Mouse (Mus musculus): ENCODE measurements around the gene Esr1. TPM values are rescaled to one million over a fixed set of nuclear protein-coding genes. Genes with fewer than 3 reads are reported as not detected.

The Esr1 gene
- polyA plus RNA-seq, 1 experiment from 2014 or later = 3.3 TPM

- H3K4me1 ChIP-seq (replicated peaks; ENCODE audit: insufficient read depth, low read length) = no peaks in the 10 kb centered on the region
- 64% methylated on average over 5 of the region's 5 CpGs for WGBS
- no peak for DNase-seq (ENCODE audit: low spot score)
- H3K4me2 ChIP-seq (ENCODE audit: low read length) = no peak overlapping the region
- no peaks in the 10 kb centered on the region for H3K36me3 ChIP-seq (ENCODE audit: insufficient read depth, low read length)
- no peak overlapping the region for H3K27ac ChIP-seq
- TF ChIP-seq CTCF (IDR thresholded peaks at IDR 0.05; ENCODE audit: low read depth) = no peak
- H3K9ac ChIP-seq (ENCODE audit: low read depth, low read length) = no peak overlapping the region
- H3K4me3 ChIP-seq (replicated peaks; ENCODE audit: low read depth, low read length) = no peak overlapping the region
- no peak for ATAC-seq (replicated peaks; ENCODE audit: low FRiP score, low read depth)
- no peaks in the 10 kb centered on the region for H3K9me3 ChIP-seq (replicated peaks; ENCODE audit: low read length)
- no peaks in the 10 kb centered on the region for H3K27me3 ChIP-seq (ENCODE audit: insufficient read depth, low read length)
These were observed 213.0 kb downstream of the Esr1 start for GRCm38 (mm10) chr10:4824366-4824765.

DNA sequence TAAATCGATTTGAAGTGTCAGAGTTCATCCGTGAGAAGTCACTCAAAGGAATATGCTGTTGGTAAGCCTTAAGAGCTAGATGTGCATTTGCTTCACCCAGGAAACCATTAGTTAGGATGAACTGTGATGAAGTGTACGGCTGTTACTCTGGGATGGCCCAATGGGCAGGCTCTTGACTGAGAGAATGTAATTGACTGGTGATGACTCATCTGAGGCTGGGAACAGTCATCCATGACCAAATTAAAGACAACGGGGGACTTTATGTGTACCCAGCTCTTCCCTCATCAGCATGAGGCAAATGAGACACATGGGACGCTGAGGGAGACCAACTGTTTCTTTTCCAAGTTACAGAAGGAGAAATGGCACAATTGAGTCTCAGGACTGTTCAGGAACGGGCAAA lies 219.2 kb downstream of the Esr1 start:
- Histone ChIP-seq H3K36me3 (ENCODE audit: insufficient read depth, low read length) (no peaks in the 10 kb centered on the region), H3K27ac (no peak overlapping the region), H3K9ac (ENCODE audit: low read depth, low read length) (no peak overlapping the region), H3K4me2 (ENCODE audit: low read length) (no peak overlapping the region), H3K9me3 (replicated peaks; ENCODE audit: low read length) (no peaks in the 10 kb centered on the region), H3K4me1 (replicated peaks; ENCODE audit: insufficient read depth, low read length) (no peaks in the 10 kb centered on the region), H3K27me3 (ENCODE audit: insufficient read depth, low read length) (no peaks in the 10 kb centered on the region), H3K4me3 (replicated peaks; ENCODE audit: low read depth, low read length) (no peak overlapping the region)
- 71% methylated on average over 6 of the region's 6 CpGs for WGBS
- no peak for DNase-seq (ENCODE audit: low spot score)
- ATAC-seq (replicated peaks; ENCODE audit: low FRiP score, low read depth) = no peak
- no peak for TF ChIP-seq CTCF (IDR thresholded peaks at IDR 0.05; ENCODE audit: low read depth)

GRCm38 (mm10) chr10:4838099-4838498 lies 226.7 kb downstream of the Esr1 start:
- Histone ChIP-seq H3K4me2 (ENCODE audit: low read length) (no peak overlapping the region), H3K9ac (ENCODE audit: low read depth, low read length) (no peak overlapping the region), H3K27ac (no peak overlapping the region), H3K36me3 (ENCODE audit: insufficient read depth, low read length) (no peaks in the 10 kb centered on the region), H3K9me3 (replicated peaks; ENCODE audit: low read length) (no peaks in the 10 kb centered on the region), H3K4me1 (replicated peaks; ENCODE audit: insufficient read depth, low read length) (no peaks in the 10 kb centered on the region), H3K27me3 (ENCODE audit: insufficient read depth, low read length) (no peaks in the 10 kb centered on the region), H3K4me3 (replicated peaks; ENCODE audit: low read depth, low read length) (no peak overlapping the region)
- no peak for DNase-seq (ENCODE audit: low spot score)
- no peak for TF ChIP-seq CTCF (IDR thresholded peaks at IDR 0.05; ENCODE audit: low read depth)
- no peak for ATAC-seq (replicated peaks; ENCODE audit: low FRiP score, low read depth)
- WGBS = 75% methylated on average over 4 of the region's 4 CpGs

GRCm38 (mm10) chr10:4841039-4841438 lies 229.6 kb downstream of the Esr1 start:
- ATAC-seq (replicated peaks; ENCODE audit: low FRiP score, low read depth) = no peak
- Histone ChIP-seq H3K4me1 (replicated peaks; ENCODE audit: insufficient read depth, low read length) (no peaks in the 10 kb centered on the region), H3K4me3 (replicated peaks; ENCODE audit: low read depth, low read length) (no peak overlapping the region), H3K27me3 (ENCODE audit: insufficient read depth, low read length) (no peaks in the 10 kb centered on the region), H3K36me3 (ENCODE audit: insufficient read depth, low read length) (no peaks in the 10 kb centered on the region), H3K9ac (ENCODE audit: low read depth, low read length) (no peak overlapping the region), H3K27ac (no peak overlapping the region), H3K9me3 (replicated peaks; ENCODE audit: low read length) (no peaks in the 10 kb centered on the region), H3K4me2 (ENCODE audit: low read length) (no peak overlapping the region)
- no peak for DNase-seq (ENCODE audit: low spot score)
- TF ChIP-seq CTCF (IDR thresholded peaks at IDR 0.05; ENCODE audit: low read depth) = no peak

- Histone ChIP-seq H3K4me1 (replicated peaks; ENCODE audit: insufficient read depth, low read length) (no peaks in the 10 kb centered on the region), H3K36me3 (ENCODE audit: insufficient read depth, low read length) (no peaks in the 10 kb centered on the region), H3K9ac (ENCODE audit: low read depth, low read length) (no peak overlapping the region), H3K4me2 (ENCODE audit: low read length) (no peak overlapping the region), H3K4me3 (replicated peaks; ENCODE audit: low read depth, low read length) (no peak overlapping the region), H3K9me3 (replicated peaks; ENCODE audit: low read length) (no peaks in the 10 kb centered on the region), H3K27me3 (ENCODE audit: insufficient read depth, low read length) (no peaks in the 10 kb centered on the region), H3K27ac (no peak overlapping the region)
- no peak for TF ChIP-seq CTCF (IDR thresholded peaks at IDR 0.05; ENCODE audit: low read depth)
- WGBS = 96% methylated on average over 2 of the region's 2 CpGs
- no peak for DNase-seq (ENCODE audit: low spot score)
- ATAC-seq (replicated peaks; ENCODE audit: low FRiP score, low read depth) = no peak
These were observed 236.1 kb downstream of the Esr1 start for GRCm38 (mm10) chr10:4847523-4847922.

GRCm38 (mm10) chr10:4849881-4850280 lies 238.5 kb downstream of the Esr1 start:
- Histone ChIP-seq H3K9me3 (replicated peaks; ENCODE audit: low read length) (no peaks in the 10 kb centered on the region), H3K4me1 (replicated peaks; ENCODE audit: insufficient read depth, low read length) (no peaks in the 10 kb centered on the region), H3K27me3 (ENCODE audit: insufficient read depth, low read length) (no peaks in the 10 kb centered on the region), H3K9ac (ENCODE audit: low read depth, low read length) (no peak overlapping the region), H3K36me3 (ENCODE audit: insufficient read depth, low read length) (no peaks in the 10 kb centered on the region), H3K4me2 (ENCODE audit: low read length) (no peak overlapping the region), H3K27ac (no peak overlapping the region), H3K4me3 (replicated peaks; ENCODE audit: low read depth, low read length) (no peak overlapping the region)
- TF ChIP-seq CTCF (IDR thresholded peaks at IDR 0.05; ENCODE audit: low read depth) = no peak
- DNase-seq (ENCODE audit: low spot score) = no peak
- no peak for ATAC-seq (replicated peaks; ENCODE audit: low FRiP score, low read depth)
- 88% methylated on average over 3 of the region's 3 CpGs for WGBS

DNA sequence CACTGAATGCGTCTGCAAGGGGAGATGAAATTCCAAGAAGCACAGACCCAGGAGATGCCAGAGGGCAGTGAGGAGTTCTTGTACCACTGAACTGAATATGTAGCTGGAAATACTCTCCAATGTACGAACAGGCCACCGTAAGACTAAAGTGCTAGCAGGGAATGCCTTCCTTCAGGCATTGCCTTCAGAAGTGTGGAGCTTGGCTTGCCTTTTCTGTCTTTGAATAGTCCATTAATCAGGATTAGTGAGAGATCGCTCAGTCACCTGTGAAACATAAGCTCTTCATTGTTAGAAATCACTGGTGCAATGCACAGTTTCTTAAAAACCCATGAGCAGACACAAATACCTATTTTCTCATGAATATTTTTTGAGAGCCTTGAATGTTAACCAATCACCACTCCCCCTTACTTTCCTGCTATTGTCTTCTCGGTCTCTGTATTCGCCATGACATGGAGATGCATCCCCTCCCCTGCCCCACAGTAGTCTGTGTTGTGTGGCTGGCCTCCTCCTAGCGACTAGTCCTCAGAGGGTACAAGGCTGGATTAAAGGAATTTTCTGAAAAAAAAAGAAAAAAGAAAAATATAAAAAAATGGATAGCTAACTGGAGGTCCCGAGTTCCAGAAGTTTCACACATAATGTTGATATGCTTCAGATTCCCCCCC lies 263.8 kb downstream of the Esr1 start:
- WGBS = 59% methylated on average over 8 of the region's 8 CpGs
- no peak for TF ChIP-seq CTCF (IDR thresholded peaks at IDR 0.05; ENCODE audit: low read depth)
- ATAC-seq (replicated peaks; ENCODE audit: low FRiP score, low read depth) (no peak), DNase-seq (ENCODE audit: low spot score) (no peak)
- Histone ChIP-seq H3K4me1 (replicated peaks; ENCODE audit: insufficient read depth, low read length) (no peaks in the 10 kb centered on the region), H3K27me3 (ENCODE audit: insufficient read depth, low read length) (no peaks in the 10 kb centered on the region), H3K27ac (no peak overlapping the region), H3K36me3 (ENCODE audit: insufficient read depth, low read length) (no peaks in the 10 kb centered on the region), H3K9me3 (replicated peaks; ENCODE audit: low read length) (no peaks in the 10 kb centered on the region), H3K4me2 (ENCODE audit: low read length) (no peak overlapping the region), H3K4me3 (replicated peaks; ENCODE audit: low read depth, low read length) (no peak overlapping the region), H3K9ac (ENCODE audit: low read depth, low read length) (no peak overlapping the region)

Measured in kidney, postnatal 0 days (tissue).